Mouse (Mus musculus) bone marrow, adult 2 months (tissue): ENCODE data around the gene Arntl2.

Experiments
- CTCF ChIP-seq: fragments of 200-500 bp; IDR thresholded peaks from 2 replicates; pipeline ENCODE4 v1.5.1; 2011; ENCODE audit warnings: low read length, control low read depth; ENCODE audit not compliant: control insufficient read depth, insufficient read depth
- POLR2A ChIP-seq: fragments of 200-500 bp; IDR thresholded peaks from 2 replicates; pipeline ENCODE4 v1.6.1; 2011; ENCODE audit warnings: low read depth, mild to moderate bottlenecking, control low read depth, low read length, borderline replicate concordance; ENCODE audit not compliant: control insufficient read depth

- TF ChIP-seq CTCF: no peak
- no peak for TF ChIP-seq POLR2A
Measured at GRCm38 (mm10) chr6:146879856-146880255, 84.0 kb downstream of the Arntl2 start.
